Mouse (Mus musculus) mouse embryonic stem cell (cell line): Measurements from ENCODE around the gene Hoxa9.

Experiments used
- in situ Hi-C, 2 experiments: fragments of 300-500 bp; cut with MboI; formaldehyde crosslinking; loops; 1 replicate in 1 of 2; 3 replicates in 1 of 2; pipeline ENCODE4 v1.14.3; 2019 to 2020; ENCODE audit warnings: low sequenced_read_pairs in 2 of 2, low pct_unique_long_range_greater_than_20kb in 1 of 2, mixed read lengths in 1 of 2; ENCODE audit not compliant: unreplicated experiment in 1 of 2

The Hoxa9 gene

GRCm38 (mm10) chr6:52224895-52225611 is 5.8 kb downstream of the Hoxa9 start:
- in situ Hi-C loops: loop anchor here (5.0 to 25.0 kb wide), 5 partner anchors 363 to 1038 kb away; no protein-coding TSS in a partner anchor

DNA sequence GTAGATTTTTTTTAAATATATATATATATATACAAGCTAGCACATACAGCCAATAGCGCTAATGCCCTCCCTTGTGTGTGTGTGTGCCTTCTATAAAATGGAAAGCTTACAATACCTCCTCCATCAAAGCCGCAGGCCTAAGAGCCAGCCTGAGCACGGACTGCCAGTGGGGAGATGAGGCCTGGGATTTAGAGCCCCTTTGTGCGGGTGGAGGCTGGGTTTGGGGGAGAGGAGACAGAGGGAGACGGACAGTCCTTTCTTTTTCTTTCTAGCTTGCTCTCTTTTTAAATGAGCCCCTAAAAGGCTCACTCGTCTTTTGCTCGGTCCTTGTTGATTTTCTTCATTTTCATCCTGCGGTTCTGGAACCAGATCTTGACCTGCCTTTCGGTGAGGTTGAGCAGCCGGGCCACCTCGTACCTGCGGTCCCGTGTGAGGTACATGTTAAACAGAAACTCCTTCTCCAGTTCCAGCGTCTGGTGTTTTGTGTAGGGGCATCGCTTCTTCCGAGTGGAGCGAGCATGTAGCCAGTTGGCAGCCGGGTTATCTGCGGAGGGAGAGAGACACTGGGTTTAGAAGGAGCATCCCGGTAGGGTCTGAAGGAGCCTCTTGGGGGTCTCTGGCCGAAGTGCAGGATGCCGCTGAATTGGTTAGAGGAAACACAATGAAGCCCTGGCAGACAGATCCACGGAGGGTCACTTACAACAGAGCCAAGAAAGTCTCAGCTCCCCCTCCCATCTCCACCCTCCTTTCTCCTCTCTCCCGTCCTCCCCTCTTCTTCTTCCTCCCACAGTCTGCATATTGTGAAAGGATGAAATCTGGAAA is 6.7 kb downstream of the Hoxa9 start:
- in situ Hi-C loops: loop anchor here (5.0 to 25.0 kb wide), 5 partner anchors 362 to 1037 kb away; no protein-coding TSS in a partner anchor

DNA sequence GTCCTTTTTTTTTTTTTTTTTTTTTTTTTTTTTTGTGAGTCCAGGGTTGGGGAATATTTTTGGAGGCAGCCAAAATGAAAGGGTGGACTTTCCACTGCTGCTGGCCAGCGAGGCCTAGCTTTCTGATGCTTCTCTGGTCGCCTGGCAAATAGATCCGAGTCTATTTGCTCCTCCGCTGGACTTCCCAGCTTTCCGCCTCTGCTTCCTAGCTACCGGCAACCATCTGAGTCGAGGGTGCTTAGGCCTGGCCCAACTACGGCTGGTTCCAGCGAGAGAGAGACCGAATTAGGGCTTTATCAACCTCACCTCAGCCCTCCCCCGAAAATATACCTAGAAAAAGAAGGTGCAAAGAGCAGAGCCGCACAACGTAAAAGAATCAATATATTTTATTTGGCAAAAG is 8.2 kb downstream of the Hoxa9 start:
- in situ Hi-C loops: loop anchor here (5.0 to 25.0 kb wide), 5 partner anchors 360 to 1035 kb away; no protein-coding TSS in a partner anchor

GRCm38 (mm10) chr6:52221993-52222685 is 8.8 kb downstream of the Hoxa9 start:
- in situ Hi-C loops: loop anchor here (5.0 to 25.0 kb wide), 5 partner anchors 360 to 1035 kb away; no protein-coding TSS in a partner anchor

DNA sequence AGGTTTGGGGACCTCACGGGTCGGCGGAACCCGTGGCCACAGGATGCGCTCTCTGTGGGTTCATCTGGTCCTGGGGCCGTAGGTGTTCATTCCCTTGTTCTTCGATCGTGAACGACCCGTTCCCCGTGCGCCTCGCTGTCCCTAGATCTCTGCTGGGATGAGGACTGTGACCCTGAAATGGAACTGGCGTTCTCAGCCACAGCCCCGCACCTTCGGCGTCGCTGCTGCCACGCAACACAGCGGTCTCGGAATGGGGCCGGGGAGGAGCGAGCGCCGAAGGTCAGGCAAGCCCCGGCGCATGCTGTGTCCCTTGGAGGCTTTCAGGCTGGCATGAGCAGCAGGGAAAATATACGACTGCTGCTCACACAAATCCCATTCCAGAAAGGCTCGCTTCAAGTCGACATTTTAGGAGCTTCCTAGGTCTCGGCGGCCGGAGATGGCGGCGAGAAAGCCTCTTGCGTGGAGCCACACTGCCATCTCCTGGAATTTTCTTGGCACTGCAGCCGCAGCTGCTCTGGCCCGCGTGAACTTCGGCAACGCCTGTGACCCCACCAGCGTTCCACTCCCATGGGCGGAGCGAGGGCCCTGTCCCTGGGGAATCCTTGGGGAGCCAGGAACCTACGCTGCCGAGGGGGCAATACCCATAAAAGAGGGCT is 9.4 kb downstream of the Hoxa9 start, which contains the start of gene Hoxa7:
Gene Hoxa7 (minus strand): TSS at position 518 of the 656 bp plus-strand sequence.
- in situ Hi-C loops: loop anchor here (5.0 to 25.0 kb wide), 5 partner anchors 359 to 1034 kb away; no protein-coding TSS in a partner anchor

GRCm38 (mm10) chr6:52220865-52221310 is 10.0 kb downstream of the Hoxa9 start:
- in situ Hi-C loops: loop anchor here (5.0 to 25.0 kb wide), 5 partner anchors 359 to 1034 kb away; no protein-coding TSS in a partner anchor

- in situ Hi-C loops: loop anchor here (5.0 to 25.0 kb wide), 5 partner anchors 358 to 1033 kb away; no protein-coding TSS in a partner anchor
Observed at GRCm38 (mm10) chr6:52220003-52220864, 10.7 kb downstream of the Hoxa9 start.

DNA sequence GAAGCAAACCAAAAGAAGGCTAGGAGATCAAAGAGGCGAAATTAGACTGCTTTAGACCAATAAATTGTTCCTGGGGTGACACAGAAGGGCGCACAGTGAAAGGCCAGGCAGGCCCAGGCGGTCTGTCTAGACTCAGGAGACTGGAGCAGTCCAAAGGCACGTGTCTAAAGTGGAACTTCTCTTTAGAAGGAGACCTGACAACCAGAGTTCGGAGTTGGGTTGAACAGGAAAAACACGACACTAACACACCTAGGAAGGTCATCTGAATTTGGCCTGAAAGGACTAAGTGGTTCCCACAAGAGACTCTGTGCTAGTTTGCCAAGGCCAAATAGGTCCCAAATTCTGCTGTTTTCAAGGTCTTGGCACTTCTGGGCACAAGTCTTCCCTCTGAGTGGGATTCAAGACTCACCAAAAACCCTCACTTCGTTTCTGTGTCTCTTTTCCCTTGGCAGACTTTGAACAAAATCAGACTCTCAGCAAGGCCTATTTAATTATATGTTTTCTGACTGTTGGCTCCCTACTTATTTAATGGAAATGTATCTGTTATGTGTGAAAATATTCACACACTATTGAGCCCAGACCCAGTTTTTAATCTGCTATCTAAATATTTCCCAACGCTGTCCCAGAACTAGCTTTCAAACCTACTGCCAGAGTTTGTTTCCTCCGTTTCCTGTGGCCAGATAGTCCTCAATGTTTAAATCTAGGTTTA is 11.5 kb downstream of the Hoxa9 start:
- in situ Hi-C loops: loop anchor here (25.0 kb wide), 2 partner anchors 357 to 1032 kb away; no protein-coding TSS in a partner anchor

DNA sequence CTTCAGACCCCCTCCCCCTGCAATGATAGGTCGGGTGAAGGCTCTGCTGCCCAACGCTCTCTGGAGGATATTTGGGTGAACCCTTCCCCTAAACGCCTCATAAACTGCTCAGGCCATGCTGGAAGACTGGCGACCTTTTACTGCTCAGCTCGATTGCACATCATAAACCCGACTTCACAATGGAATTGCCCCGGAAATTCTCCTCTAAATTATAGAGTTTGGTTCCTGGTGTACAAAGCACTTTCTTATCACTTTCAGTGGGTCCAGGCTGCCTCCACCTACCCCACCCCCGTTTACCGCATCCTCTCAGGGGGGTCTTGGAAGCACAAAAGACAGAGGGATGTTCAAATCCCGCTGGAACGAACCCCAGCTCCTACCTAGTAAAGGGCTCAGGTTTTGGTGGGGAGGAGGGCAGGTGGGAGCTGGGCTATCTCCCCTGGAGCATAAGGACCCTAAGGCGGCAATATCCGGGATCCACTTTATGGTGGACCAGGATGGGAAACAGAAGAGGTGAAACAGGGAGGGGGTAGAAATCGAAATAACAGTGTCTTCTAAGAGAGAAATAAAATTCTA is 12.2 kb downstream of the Hoxa9 start:
- in situ Hi-C loops: loop anchor here (25.0 kb wide), 2 partner anchors 356 to 1031 kb away; no protein-coding TSS in a partner anchor

DNA sequence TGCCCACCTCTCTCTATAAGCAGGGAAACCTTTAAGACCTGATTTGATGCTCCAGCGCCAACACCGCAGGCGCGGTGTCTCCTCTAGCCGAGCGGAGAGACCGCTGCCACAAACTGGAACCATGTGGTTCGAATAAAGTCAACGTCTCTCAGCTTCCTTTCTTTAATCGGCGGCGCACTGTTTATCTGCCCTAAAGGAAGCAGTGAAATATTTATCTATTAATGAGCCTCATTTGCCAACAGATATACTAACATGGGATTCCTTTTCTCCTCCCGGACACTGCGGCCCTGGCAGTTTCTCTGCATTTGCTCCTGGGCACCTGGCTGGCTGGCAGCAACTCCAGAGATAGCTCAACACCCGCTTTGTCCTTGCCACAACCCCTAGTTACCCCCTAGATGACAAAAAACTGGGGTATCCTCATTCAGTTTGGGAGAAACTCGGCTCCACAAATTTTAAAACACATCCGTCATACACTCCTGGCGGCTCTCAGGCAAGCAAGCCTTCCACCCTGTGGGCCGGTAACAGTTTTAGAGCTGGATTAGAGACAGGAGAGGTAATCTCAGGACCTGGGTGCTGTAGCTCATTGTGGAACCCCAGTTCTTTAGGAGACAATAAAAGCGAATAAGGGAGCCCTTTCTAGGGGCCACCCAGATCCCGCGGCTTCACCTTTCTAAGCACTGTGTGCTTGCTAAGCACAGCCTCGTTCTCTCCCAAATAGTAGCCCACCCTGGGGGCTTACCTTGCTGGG is 12.8 kb downstream of the Hoxa9 start:
- in situ Hi-C loops: loop anchor here (25.0 kb wide), 2 partner anchors 356 to 1031 kb away; no protein-coding TSS in a partner anchor

- in situ Hi-C loops: loop anchor here (25.0 kb wide), 2 partner anchors 355 to 1030 kb away; no protein-coding TSS in a partner anchor
Observed at GRCm38 (mm10) chr6:52217459-52217768, 13.5 kb downstream of the Hoxa9 start.

DNA sequence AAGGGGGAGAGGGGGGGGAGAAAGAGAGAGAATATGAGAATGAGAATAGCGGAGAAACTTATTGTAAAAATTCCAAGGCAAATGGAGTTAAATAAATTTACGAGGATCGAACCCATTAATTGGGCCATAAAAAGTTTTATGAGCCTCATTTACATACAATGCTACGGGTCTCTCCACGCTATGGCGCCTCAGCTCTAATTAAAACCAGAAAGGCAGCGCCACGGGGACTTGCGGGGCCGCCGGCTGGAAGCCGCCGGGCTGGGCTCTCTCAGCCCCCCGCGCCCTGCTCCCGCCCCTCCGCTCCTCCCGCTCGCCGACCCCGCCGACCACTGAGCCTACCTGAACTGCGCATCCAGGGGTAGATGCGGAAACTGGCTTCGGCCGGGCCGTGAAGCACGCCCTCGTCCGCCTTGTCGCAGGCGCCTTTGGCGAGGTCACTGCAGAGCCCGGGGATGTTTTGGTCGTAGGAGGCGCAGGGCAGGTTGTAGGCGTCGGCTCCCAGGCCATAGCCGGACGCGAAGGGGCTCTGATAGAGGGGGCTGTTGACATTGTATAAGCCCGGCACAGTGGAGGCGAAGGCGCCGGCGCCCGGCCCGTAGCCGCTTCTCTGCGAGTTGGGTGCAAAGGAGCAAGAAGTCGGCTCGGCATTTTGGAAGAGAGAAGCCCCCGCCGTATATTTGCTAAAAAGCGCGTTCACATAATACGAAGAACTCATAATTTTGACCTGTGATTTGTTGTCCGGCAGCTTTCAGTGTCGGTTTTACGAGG is 14.0 kb downstream of the Hoxa9 start:
- in situ Hi-C loops: loop anchor here (25.0 kb wide), 2 partner anchors 355 to 1030 kb away; no protein-coding TSS in a partner anchor

- in situ Hi-C loops: loop anchor here (25.0 kb wide), 2 partner anchors 354 to 1029 kb away; no protein-coding TSS in a partner anchor
Observed at GRCm38 (mm10) chr6:52215771-52216535, 14.9 kb downstream of the Hoxa9 start.

- in situ Hi-C loops: loop anchor here (25.0 kb wide), 2 partner anchors 353 to 1028 kb away; no protein-coding TSS in a partner anchor
Observed at GRCm38 (mm10) chr6:52215070-52215469, 15.8 kb downstream of the Hoxa9 start.
